Mouse (Mus musculus): Measurements from ENCODE around the gene Mamstr.

- TF ChIP-seq POLR2A (IDR thresholded peaks at IDR 0.05; ENCODE audit: insufficient read depth, low read depth, low read length) (no peak), CTCF (IDR thresholded peaks at IDR 0.05; ENCODE audit: insufficient read depth, low read depth, low read length) (no peak)
Measured at GRCm38 (mm10) chr7:45695098-45695497, 55.3 kb downstream of the Mamstr start.
